ENCODE assay signal across 15 mouse cellular contexts in genomic region chr17:25063261-25063660, GRCm38 (mm10). TPM values are rescaled to one million over a fixed set of nuclear protein-coding genes. Genes with fewer than 3 reads are reported as not detected.
"Had no signal": no experiment of that assay in that cellular context is flagged by ENCODE, and none has a peak within 500 bp of the region (broad histone marks: within the 10 kb centered on the region; RNA-seq: fewer than 3 reads in every experiment).

No protein-coding gene starts in this region.

- H3K9me3 ChIP-seq: limb, embryonic 13.5 days; midbrain, embryonic 12.5 days; neural tube, embryonic 13.5 days had no signal

- H3K9ac ChIP-seq: limb, embryonic 13.5 days; liver, embryonic 14.5 days; midbrain, embryonic 12.5 days; neural tube, embryonic 13.5 days had no signal

- H3K27ac ChIP-seq: liver, embryonic 14.5 days; midbrain, embryonic 12.5 days; neural tube, embryonic 13.5 days had no signal

- H3K4me1 ChIP-seq: midbrain, embryonic 12.5 days; neural tube, embryonic 13.5 days had no signal

- H3K4me3 ChIP-seq: limb, embryonic 13.5 days; midbrain, embryonic 12.5 days; neural tube, embryonic 13.5 days had no signal

- DNase-seq: layer of hippocampus, postnatal 36 days; lung, adult 18-20 months; retina, postnatal 1 day; spleen, adult 18-20 months; thymus, adult 18-20 months; thymus, postnatal 14 days had no signal

- ATAC-seq: midbrain, embryonic 16.5 days had no signal

- H3K27me3 ChIP-seq: limb, embryonic 13.5 days; midbrain, embryonic 12.5 days; neural tube, embryonic 13.5 days had no signal

- H3K4me2 ChIP-seq: limb, embryonic 13.5 days; midbrain, embryonic 12.5 days; neural tube, embryonic 13.5 days had no signal

RNA-seq across cellular contexts. Expression of gene Tmem204, which starts 20.1 kb away (rescaled TPM):
- total RNA-seq: megakaryocyte-erythroid progenitor cell, adult 5-6 weeks had no signal

RNA-seq across cellular contexts. Expression of gene Ptx4, which starts 57.3 kb away (rescaled TPM):
- total RNA-seq: liver, adult 2 months had no signal
- polyA plus RNA-seq: kidney, postnatal 0 days; liver, adult 2 months; liver, embryonic 14.5 days; lung, embryonic 16.5 days; midbrain, embryonic 12.5 days; neural tube, embryonic 13.5 days had no signal
